Mouse (Mus musculus): ENCODE measurements around the gene Wasf3.
"Not testable (repeated sequence)": the region's sequence is repeated elsewhere in the genome, so short reads cannot be mapped to it uniquely, and the experiment has no call there.

- TF ChIP-seq CTCF (IDR thresholded peaks at IDR 0.05; ENCODE audit: control insufficient read depth, insufficient read depth, insufficient replicate concordance, low read depth, low read length); POLR2A (IDR thresholded peaks at IDR 0.05; ENCODE audit: control insufficient read depth, low read depth, low read length): not testable (repeated sequence)
These were observed 16.2 kb downstream of the Wasf3 start for GRCm38 (mm10) chr5:146401012-146401411.
